Mouse (Mus musculus): ENCODE measurements around the gene Psmb11. TPM values are rescaled to one million over a fixed set of nuclear protein-coding genes. Genes with fewer than 3 reads are reported as not detected.
"Not testable (repeated sequence)": the region's sequence is repeated elsewhere in the genome, so short reads cannot be mapped to it uniquely, and the experiment has no call there.

Gene Psmb11
- total RNA-seq, 2 experiments from 2014 or later, result 0.22 to 0.28 TPM

DNA sequence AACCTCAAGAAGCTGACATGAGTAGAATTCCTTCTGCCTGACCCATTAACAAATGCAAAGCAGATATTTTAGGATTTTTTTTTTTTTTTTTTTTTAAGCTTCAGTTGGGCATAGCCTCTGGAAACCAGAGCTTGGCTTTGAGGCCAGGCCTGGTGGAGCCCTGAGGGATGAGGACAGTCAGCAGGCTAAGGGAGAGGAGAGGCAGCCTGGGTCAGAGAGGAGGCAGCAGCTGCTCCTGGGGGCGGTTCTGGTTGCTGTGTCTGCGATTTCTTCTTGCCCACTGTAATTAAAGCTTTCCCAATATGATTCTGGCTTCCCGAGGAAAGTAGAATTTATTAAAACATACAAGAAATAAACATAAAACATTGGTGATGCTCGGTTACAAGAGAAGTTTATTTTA, 12.0 kb upstream of the Psmb11 start:
- no peak overlapping the region for H3K4me3 ChIP-seq
- TF ChIP-seq CTCF (conservative IDR thresholded peaks at IDR 0.05), result no peak
- DNase-seq (ENCODE audit: low spot score in 2 of 2), result no peak
- H3K27ac ChIP-seq, result peak overlapping the region; percentile 88

DNA sequence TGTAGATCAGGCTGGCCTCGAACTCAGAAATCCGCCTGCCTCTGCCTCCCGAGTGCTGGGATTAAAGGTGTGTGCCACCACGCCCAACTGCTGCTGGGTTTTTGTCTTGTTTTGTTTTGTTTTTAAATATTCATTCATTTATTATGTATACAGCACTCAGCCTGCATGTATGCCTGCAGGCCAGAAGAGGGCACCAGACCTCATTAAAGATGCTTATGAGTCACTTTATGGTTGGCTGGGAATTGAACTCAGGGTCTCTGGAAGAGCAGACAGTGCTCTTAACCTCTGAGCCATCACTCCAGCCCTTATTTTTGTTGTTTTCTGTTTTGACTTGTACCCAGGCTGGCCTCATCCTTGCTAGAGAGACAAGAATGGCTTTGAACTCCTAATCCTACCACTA, 11.3 kb upstream of the Psmb11 start:
- peak; percentile 75 for TF ChIP-seq CTCF (conservative IDR thresholded peaks at IDR 0.05)
- Histone ChIP-seq H3K27ac (peak overlapping the region; percentile 88), H3K4me3 (no peak overlapping the region)
- DNase-seq (ENCODE audit: low spot score in 2 of 2), result no peak

DNA sequence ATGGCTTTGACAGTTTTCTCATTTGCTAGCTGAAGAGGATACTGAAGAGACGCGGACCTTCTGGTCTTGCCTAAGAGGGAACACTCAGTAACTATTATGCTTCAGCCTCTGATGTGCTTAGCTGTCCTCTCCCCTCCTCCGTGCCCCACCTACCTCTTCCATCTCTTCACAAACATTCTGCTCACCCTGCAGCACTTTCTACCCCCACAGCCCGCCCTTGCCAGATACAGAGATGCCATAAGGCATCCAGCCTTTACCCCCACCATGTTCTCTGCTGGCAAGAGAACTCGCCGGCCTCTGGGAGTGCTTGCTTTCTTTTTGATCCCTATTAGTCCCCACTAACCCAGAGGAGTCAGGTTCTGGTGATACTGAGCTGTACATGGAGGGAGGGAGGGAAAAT, 10.6 kb upstream of the Psmb11 start:
- H3K27ac ChIP-seq, result peak overlapping the region; percentile 88
- DNase-seq (ENCODE audit: low spot score in 2 of 2), result peak; percentile 68 to 71
- H3K4me3 ChIP-seq, result no peak overlapping the region
- no peak for TF ChIP-seq CTCF (conservative IDR thresholded peaks at IDR 0.05)

DNA sequence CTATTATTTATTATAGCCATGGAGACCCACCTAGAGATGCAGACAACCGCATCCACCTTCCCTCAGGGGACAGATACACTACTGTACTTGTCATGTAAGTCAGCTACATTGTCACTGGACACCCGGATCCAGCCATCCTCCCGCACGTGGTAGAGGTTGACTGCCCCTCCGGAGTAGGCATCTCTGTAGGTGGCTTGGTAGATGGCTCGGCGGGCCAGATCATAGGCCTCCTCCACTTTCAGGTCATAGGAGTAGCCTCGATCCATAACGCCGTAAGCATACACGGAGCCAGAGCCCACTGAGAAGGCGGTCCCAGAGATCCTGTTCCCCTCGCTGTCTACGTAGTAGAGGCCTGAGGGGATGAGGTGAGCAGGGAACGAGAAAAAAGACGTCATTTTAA, 7.1 kb upstream of the Psmb11 start:
- H3K4me3 ChIP-seq; DNase-seq (ENCODE audit: low spot score in 2 of 2); H3K27ac ChIP-seq: not testable (repeated sequence)

DNA sequence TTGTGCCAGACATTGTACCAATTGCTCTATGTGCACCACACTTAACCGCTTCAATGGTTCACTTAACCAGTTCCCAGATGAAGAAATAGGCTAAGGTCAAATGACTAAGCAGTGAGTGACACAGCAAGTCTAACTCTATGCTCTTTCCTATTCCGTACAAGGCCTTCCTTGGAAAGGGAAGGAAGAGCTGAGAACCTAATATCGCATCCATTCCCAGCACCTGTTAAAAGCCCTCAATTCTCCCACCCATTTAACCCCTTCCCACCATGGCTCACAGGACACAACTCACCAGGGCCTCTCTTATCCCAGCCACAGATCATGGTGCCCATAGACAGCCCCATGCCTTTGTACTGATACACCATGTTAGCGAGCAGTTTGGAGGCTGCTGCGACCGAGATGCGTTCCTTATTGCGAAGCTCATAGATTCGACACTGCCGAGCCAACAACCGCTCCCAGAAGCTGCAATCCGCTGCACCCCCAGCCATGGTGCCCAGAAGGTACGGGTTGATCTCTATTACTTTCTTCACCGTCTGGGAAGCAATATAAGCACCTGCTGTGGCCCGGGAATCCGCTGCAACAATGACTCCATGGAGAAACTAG, 4.9 kb upstream of the Psmb11 start:
- no peak for TF ChIP-seq CTCF (conservative IDR thresholded peaks at IDR 0.05)
- H3K27ac ChIP-seq, result no peak overlapping the region
- no peak overlapping the region; the same call in 1 of the 2 replicates for H3K4me3 ChIP-seq
- no peak for DNase-seq (ENCODE audit: low spot score in 2 of 2)

DNA sequence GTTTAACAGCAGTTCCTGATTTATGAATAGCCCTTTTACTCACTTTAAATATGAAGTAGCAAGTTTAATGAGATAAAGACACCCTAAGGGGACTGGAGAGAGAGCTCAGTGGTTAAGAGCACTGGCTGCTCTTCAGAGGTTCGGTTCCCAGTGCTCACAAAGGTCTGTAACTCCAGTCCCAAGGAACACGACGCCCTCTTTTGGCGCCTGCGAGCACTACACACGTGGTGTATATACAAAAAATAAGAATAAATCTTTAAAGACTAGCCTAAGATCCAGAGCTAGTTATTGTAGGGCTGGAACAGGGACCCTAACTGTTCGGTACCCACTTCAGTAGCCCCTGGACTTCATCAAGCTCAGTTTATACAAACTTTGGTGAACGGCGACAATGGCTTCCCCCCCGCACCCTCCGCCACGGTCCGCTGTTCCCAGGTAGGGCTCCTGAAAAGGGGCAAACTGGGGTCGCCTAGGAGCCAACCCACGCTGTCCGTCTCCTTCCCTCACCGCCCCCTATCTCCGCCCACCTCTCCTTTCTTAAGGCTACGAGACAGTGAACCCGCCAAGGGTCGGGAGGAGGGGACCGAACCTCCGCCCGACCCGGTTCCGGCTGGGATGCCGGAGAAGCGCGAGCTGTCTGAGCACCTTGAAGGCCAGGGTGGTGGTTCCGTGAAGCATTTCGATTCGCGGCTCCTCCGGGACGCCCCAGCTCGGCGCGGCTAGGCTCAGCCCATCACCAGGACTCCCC, 3.9 kb upstream of the Psmb11 start:
- no peak for DNase-seq (ENCODE audit: low spot score in 2 of 2)
- peak; percentile 55 for TF ChIP-seq CTCF (conservative IDR thresholded peaks at IDR 0.05)
- peak overlapping the region; percentile 94 for H3K27ac ChIP-seq
- peak overlapping the region; percentile 80 for H3K4me3 ChIP-seq

DNA sequence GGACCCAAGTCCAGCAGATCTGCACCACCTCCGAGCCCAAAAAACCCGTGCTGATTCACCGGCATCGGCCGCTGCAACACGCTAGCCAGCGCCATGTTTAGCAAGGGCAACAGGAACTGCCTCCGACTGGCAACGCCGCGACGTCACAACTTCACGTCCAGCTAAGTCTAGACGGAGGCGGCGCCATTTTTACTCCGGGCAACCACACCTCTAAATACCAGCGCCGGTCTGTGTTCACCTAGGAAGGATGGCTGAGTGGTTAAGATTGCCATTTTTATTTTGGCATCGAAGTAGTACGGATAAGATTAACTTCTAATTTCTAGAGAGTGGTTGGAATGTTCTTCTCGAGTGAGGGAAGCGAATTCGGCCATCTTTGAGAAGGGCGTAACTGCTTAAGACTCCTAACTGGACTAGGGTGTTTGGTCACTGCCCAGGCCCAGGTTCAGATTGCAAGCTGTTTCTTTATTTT, 3.3 kb upstream of the Psmb11 start, which contains the start of gene Psmb5:
Psmb5 (minus strand) TSS at position 126 of the 469 bp plus-strand sequence.
- peak; percentile 80 to 87 for DNase-seq (ENCODE audit: low spot score in 2 of 2)
- Histone ChIP-seq H3K4me3 (peak within 1 kb of the TSS; percentile 80), H3K27ac (peak within 1 kb of the TSS; percentile 94)
- TF ChIP-seq CTCF (conservative IDR thresholded peaks at IDR 0.05), result no peak

DNA sequence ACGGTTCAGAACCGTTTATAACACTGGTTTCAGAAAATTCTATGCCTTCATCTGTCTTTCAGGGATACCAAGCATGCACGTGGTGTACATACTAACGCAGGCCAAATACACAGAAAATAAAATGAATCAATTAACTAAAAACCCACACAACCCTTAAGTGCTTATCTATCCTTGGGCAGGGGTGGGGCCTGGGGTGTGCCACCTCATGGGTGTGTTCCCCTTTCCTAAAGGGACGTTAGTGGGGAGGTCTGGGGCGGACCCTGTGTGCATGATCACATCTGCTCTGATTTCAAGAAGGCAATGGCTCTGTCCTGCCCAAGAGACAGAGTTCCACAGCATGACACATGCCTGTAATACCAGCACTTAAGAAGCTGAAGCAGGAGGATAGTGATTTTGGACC, 2.1 kb downstream of the Psmb11 start:
- no peak for TF ChIP-seq CTCF (conservative IDR thresholded peaks at IDR 0.05)
- H3K4me3 ChIP-seq, result no peak overlapping the region
- DNase-seq (ENCODE audit: low spot score in 2 of 2), result no peak
- no peak overlapping the region for H3K27ac ChIP-seq

DNA sequence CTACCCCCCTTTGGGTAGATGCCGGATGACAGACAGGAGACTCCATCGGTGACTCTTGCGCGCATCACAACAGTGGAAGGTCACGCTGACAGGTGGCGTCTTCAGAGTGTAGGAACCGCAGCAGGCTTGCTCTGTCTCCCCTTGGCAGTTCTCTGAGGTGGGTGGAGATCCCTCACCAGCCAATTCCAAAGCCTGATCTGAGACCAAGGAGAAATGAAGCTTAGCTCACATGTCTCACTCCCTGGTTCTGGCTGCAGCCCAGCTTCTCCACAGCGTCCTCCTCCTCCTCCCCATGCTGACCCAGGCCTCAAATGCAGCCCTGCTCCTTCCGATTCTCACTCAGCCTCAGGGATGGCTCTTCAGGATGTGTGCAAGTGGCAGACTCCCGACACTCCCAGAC, 3.7 kb downstream of the Psmb11 start:
- no peak overlapping the region for H3K4me3 ChIP-seq
- DNase-seq (ENCODE audit: low spot score in 2 of 2), result no peak
- no peak for TF ChIP-seq CTCF (conservative IDR thresholded peaks at IDR 0.05)
- no peak overlapping the region; the same call in 1 of the 2 replicates for H3K27ac ChIP-seq

DNA sequence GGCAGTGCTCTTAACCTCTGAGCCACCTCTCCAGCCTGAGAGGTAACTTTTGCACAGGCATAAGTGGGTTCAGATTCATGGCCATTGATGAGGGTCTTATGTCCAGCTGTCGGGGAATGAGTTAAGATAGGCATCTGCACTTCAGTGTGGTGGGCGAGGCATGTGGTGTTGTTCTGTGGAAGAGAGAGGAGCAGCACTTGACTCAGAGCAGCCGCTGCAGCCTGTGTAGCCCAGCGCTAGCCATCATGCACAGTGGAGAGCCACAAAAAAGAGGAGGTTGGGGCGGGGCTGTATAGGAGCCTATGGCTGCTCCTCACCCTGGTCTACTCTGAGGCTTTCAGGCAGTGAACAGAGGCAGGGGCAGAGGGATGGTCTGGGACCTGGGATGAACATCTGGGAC, 6.9 kb downstream of the Psmb11 start:
- TF ChIP-seq CTCF (conservative IDR thresholded peaks at IDR 0.05), result no peak
- DNase-seq (ENCODE audit: low spot score in 2 of 2), result no peak
- no peak overlapping the region for H3K27ac ChIP-seq
- H3K4me3 ChIP-seq, result no peak overlapping the region

DNA sequence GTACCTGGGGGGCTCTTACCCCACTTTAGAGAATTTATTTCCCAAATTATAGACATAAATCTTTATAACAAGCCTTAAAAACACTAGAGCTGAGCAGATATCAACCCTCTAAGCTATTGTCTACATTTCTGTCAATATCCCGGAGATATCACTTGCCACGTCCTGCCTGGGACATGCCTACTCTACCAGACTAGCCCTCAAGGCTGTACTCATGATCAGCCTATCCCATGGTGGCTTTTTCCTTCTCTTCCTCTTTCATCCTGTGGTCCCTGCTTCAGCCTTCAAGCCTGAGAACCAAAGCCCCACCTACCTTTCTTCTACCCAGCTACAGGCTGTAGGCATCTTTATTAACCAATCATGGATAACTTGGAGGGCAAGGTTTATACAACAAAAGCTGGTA, 8.6 kb downstream of the Psmb11 start:
- Histone ChIP-seq H3K27ac (no peak overlapping the region), H3K4me3 (no peak overlapping the region)
- DNase-seq (ENCODE audit: low spot score in 2 of 2), result no peak
- TF ChIP-seq CTCF (conservative IDR thresholded peaks at IDR 0.05), result no peak

DNA sequence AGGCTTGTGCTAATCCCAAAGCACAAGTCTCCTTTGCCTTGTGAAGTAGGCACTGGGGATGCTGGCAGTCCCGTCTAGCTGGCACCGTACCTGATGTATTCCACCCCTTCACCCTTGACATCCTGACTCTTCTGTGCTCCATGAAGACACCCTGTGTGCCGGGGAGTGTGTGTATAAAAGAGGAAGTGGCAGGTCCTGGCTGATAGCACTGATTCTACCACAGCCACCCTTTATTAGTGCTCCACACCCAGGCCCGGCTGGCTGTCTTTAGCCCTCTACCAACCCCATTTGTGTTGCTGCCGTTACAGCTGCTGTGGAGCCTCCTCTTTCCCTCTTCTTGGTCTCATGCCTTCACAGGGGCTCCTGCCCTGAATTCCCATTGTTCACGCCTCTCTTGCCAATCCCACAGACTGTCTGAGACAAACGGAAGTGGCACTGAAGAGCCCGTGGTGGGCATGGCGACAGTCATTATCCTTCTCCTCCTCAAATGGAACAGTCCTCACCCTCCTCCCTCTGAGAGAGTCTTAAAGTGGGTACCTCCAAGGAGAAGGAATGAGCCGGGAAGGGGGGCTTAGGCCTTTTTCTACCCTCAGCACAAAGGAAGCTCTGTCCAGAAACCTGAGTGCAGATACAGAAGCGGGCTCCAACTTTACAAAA, 9.5 kb downstream of the Psmb11 start:
- Histone ChIP-seq H3K4me3 (no peak overlapping the region), H3K27ac (no peak overlapping the region)

DNA sequence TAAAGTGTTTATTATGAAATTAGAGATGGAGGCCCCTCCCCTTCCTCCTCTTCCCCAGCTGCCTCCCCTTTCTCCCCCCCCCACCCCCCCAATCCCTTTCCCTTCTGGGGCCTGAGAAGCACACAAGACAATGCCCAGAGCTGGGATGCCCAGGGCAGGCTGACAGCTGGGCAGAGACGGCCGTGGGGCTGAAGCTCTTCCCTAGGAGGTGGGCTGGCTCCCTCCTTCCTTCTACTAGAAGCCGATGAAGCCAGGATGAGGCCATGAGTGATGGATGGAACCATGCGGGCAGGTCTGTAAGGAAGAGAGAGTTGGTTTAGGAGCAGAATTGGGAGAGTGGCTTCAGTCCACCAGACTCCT, 10.0 kb downstream of the Psmb11 start:
- Histone ChIP-seq H3K4me3 (no peak overlapping the region), H3K27ac (no peak overlapping the region)
- TF ChIP-seq CTCF (conservative IDR thresholded peaks at IDR 0.05), result no peak

More for the DNA sequence above, 9.5 kb downstream of the Psmb11 start:
- DNase-seq (ENCODE audit: low spot score in 2 of 2), result no peak
- no peak for TF ChIP-seq CTCF (conservative IDR thresholded peaks at IDR 0.05)

More for the DNA sequence above, 10.0 kb downstream of the Psmb11 start:
- no peak for DNase-seq (ENCODE audit: low spot score in 2 of 2)
